Mouse (Mus musculus) T-helper 2 cell (primary cell): Measurements from ENCODE around the gene Hnf1a.

Source experiments
- in situ Hi-C: fragments of 300-600 bp; cut with MboI, MseI; formaldehyde crosslinking; loops from one replicate; pipeline ENCODE4 v1.15.1; 2025; ENCODE audit warnings: high pct_unique_total_duplicates

Gene Hnf1a

GRCm38 (mm10) chr5:114970824-114971227 is at the start of gene Hnf1a:
Gene Hnf1a, minus strand, starts transcription at chr5:114971094.
- in situ Hi-C loops = no loop called here

GRCm38 (mm10) chr5:115018813-115019212 is 47.9 kb upstream of the Hnf1a start:
- in situ Hi-C loops = no loop called here

GRCm38 (mm10) chr5:115018270-115018669 is 47.4 kb upstream of the Hnf1a start:
- in situ Hi-C loops = no loop called here

GRCm38 (mm10) chr5:115015121-115015520 is 44.2 kb upstream of the Hnf1a start:
- in situ Hi-C loops = no loop called here

GRCm38 (mm10) chr5:115014570-115014969 is 43.7 kb upstream of the Hnf1a start:
- in situ Hi-C loops = no loop called here

- in situ Hi-C loops = no loop called here
Observed at GRCm38 (mm10) chr5:115013436-115013835, 42.5 kb upstream of the Hnf1a start.

GRCm38 (mm10) chr5:115011519-115012261 is 40.8 kb upstream of the Hnf1a start:
- in situ Hi-C loops = no loop called here

- in situ Hi-C loops = no loop called here
Observed at GRCm38 (mm10) chr5:115011217-115011518, 40.3 kb upstream of the Hnf1a start.

GRCm38 (mm10) chr5:115010577-115011216 is 39.8 kb upstream of the Hnf1a start, which contains the start of gene Sppl3:
Gene Sppl3, plus strand, starts transcription at chr5:115011137.
- in situ Hi-C loops = no loop called here

- in situ Hi-C loops = no loop called here
Observed at GRCm38 (mm10) chr5:115009961-115010360, 39.1 kb upstream of the Hnf1a start.

- in situ Hi-C loops = no loop called here
Observed at GRCm38 (mm10) chr5:115009143-115009542, 38.2 kb upstream of the Hnf1a start.

- in situ Hi-C loops = no loop called here
Observed at GRCm38 (mm10) chr5:115008307-115008706, 37.4 kb upstream of the Hnf1a start.

GRCm38 (mm10) chr5:115007768-115008167 is 36.9 kb upstream of the Hnf1a start:
- in situ Hi-C loops = no loop called here

- in situ Hi-C loops = no loop called here
Observed at GRCm38 (mm10) chr5:115003224-115003873, 32.5 kb upstream of the Hnf1a start.

- in situ Hi-C loops = no loop called here
Observed at GRCm38 (mm10) chr5:115002781-115003180, 31.9 kb upstream of the Hnf1a start.

GRCm38 (mm10) chr5:115001464-115001863 is 30.6 kb upstream of the Hnf1a start:
- in situ Hi-C loops = no loop called here

- in situ Hi-C loops = no loop called here
Observed at GRCm38 (mm10) chr5:115000503-115000902, 29.6 kb upstream of the Hnf1a start.

GRCm38 (mm10) chr5:114997327-114997726 is 26.4 kb upstream of the Hnf1a start:
- in situ Hi-C loops = no loop called here

- in situ Hi-C loops = no loop called here
Observed at GRCm38 (mm10) chr5:114996447-114996846, 25.6 kb upstream of the Hnf1a start.

- in situ Hi-C loops = loop anchor here (10.0 kb wide), 1 partner anchor 120 kb away; no protein-coding TSS in a partner anchor
Observed at GRCm38 (mm10) chr5:114985074-114985473, 14.2 kb upstream of the Hnf1a start.

GRCm38 (mm10) chr5:114982001-114982400 is 11.1 kb upstream of the Hnf1a start:
- in situ Hi-C loops = loop anchor here (10.0 kb wide), 1 partner anchor 123 kb away; no protein-coding TSS in a partner anchor

- in situ Hi-C loops = loop anchor here (10.0 kb wide), 1 partner anchor 125 kb away; no protein-coding TSS in a partner anchor
Observed at GRCm38 (mm10) chr5:114980122-114980748, 9.3 kb upstream of the Hnf1a start.
